Mouse (Mus musculus) olfactory bulb, adult 2 months (tissue): Measurements from ENCODE around the gene Rab7b.

Experiments used
- CTCF ChIP-seq: fragments of 200-500 bp; IDR thresholded peaks from 2 replicates; pipeline ENCODE4 v1.5.1; 2012; ENCODE audit warnings: low read depth, mild to moderate bottlenecking, low read length, moderate library complexity; ENCODE audit not compliant: insufficient read depth
- POLR2A ChIP-seq: fragments of 200-500 bp; IDR thresholded peaks from 2 replicates; pipeline ENCODE4 v1.6.1; 2012; ENCODE audit warnings: mild to moderate bottlenecking, low read depth, low read length, moderate library complexity; ENCODE audit not compliant: insufficient read depth

GRCm38 (mm10) chr1:131660266-131660665, 28.2 kb upstream of the Rab7b start:
- TF ChIP-seq POLR2A (no peak), CTCF (no peak)
